In the genomic region with DNA sequence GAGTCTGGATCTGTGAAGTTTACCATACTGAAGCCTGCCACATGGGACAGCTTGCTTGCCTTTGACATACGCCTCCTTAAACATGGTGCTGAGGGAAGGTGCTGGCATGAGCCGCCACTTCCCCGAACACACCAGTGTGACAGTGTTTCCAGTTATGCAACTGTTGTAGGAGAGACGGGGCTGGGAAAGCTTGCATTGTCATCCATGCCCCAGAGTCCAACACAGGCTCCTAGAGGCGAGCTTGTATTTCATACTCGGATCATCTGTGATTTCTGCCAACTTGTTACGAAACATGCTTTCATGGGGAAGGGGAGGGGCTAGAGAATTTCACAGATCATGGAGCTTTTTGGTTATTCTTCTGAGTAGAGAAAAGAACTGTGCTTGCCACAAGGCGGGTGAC, we compare ENCODE assay signal across 12 mouse cellular contexts.
DNase-seq lines count a peak whose midpoint lies in the region; ATAC-seq and TF ChIP-seq lines count a peak whose summit lies in the region.
"Had no signal": no experiment of that assay in that cellular context is flagged by ENCODE, and none has a peak within 500 bp of the region (broad histone marks: within the 10 kb centered on the region; RNA-seq: fewer than 3 reads in every experiment).

No protein-coding gene starts in this region.

- H3K4me2 ChIP-seq in liver, embryonic 12.5 days = no peak overlapping the region
- no peak overlapping the region for H3K4me2 ChIP-seq in liver, postnatal 0 days (ENCODE audit: low read depth, low read length)
- H3K4me2 ChIP-seq: neural tube, embryonic 13.5 days had no signal

- 73% methylated on average over 8 of the region's 8 CpGs for WGBS in liver, embryonic 12.5 days (ENCODE audit: insufficient replicate concordance)
- 70% methylated on average over 8 of the region's 8 CpGs for WGBS in liver, postnatal 0 days (ENCODE audit: insufficient replicate concordance)

- no peak for TF ChIP-seq CTCF in liver, postnatal 0 days (IDR thresholded peaks at IDR 0.05; ENCODE audit: low read depth)

- no peak for ATAC-seq in inflammation-experienced regulatory T-cells, adult 6 months
- no peak for ATAC-seq in liver, embryonic 12.5 days
- no peak for ATAC-seq in liver, postnatal 0 days
- ATAC-seq: Patski had no signal

- H3K36me3 ChIP-seq in liver, embryonic 12.5 days = peaks cover 4% of the 10 kb centered on the region; the same call in 1 of the 2 replicates
- no peaks in the 10 kb centered on the region for H3K36me3 ChIP-seq in liver, postnatal 0 days (replicated peaks; ENCODE audit: insufficient read depth, low read length)
- H3K36me3 ChIP-seq: neural tube, embryonic 13.5 days had no signal

- H3K27ac ChIP-seq in liver, embryonic 12.5 days = no peak overlapping the region
- no peak overlapping the region for H3K27ac ChIP-seq in liver, postnatal 0 days (ENCODE audit: low read depth)
- H3K27ac ChIP-seq: hindbrain, embryonic 10.5 days; neural tube, embryonic 13.5 days had no signal

- no peak for TF ChIP-seq EP300 in liver, postnatal 0 days (IDR thresholded peaks at IDR 0.05; ENCODE audit: low read depth)

- H3K27me3 ChIP-seq in liver, embryonic 12.5 days (replicated peaks) = no peaks in the 10 kb centered on the region
- no peaks in the 10 kb centered on the region for H3K27me3 ChIP-seq in liver, postnatal 0 days (ENCODE audit: insufficient read depth, low read length)
- H3K27me3 ChIP-seq: neural tube, embryonic 13.5 days; Patski had no signal

- H3K4me1 ChIP-seq in liver, embryonic 12.5 days = no peaks in the 10 kb centered on the region
- no peaks in the 10 kb centered on the region for H3K4me1 ChIP-seq in liver, postnatal 0 days (ENCODE audit: insufficient read depth)
- H3K4me1 ChIP-seq: hindbrain, embryonic 10.5 days; neural tube, embryonic 13.5 days had no signal

- H3K9me3 ChIP-seq in liver, embryonic 12.5 days (replicated peaks) = peaks cover 7% of the 10 kb centered on the region; the same call in 1 of the 2 replicates
- H3K9me3 ChIP-seq in liver, postnatal 0 days (ENCODE audit: low read length) = no peaks in the 10 kb centered on the region; the same call in 1 of the 2 replicates
- H3K9me3 ChIP-seq: neural tube, embryonic 13.5 days had no signal

- no peak overlapping the region for H3K9ac ChIP-seq in liver, embryonic 12.5 days
- no peak overlapping the region for H3K9ac ChIP-seq in liver, postnatal 0 days (replicated peaks)
- H3K9ac ChIP-seq: neural tube, embryonic 13.5 days had no signal

- peak; percentile 16 for DNase-seq in left cerebral cortex, adult 11 months (ENCODE audit: low spot score)
- DNase-seq in left cerebral cortex, postnatal 4 days = no peak
- peak; percentile 23 to 28 for DNase-seq in gastrocnemius, adult 8-10 months (ENCODE audit: low spot score in 2 of 2)
- DNase-seq in layer of hippocampus, postnatal 36 days = peak; percentile 47 to 62
- DNase-seq in right cerebral cortex, postnatal 4 days = peak; percentile 6
- no peak for DNase-seq in liver, postnatal 0 days
- DNase-seq: cerebellum, postnatal 25 days had no signal

- intact Hi-C loops in left cerebral cortex, postnatal 4 days (cut with DNase I) = no loop called here

- no peak overlapping the region for H3K4me3 ChIP-seq in liver, embryonic 12.5 days
- no peak overlapping the region for H3K4me3 ChIP-seq in liver, postnatal 0 days (ENCODE audit: low read depth, low read length)
- H3K4me3 ChIP-seq: hindbrain, embryonic 10.5 days; neural tube, embryonic 13.5 days had no signal

Comparison
In these comparisons a context has a peak if more than half of its experiments do, and no peak if none do; other contexts are left out.
1. DNase-seq: peak in left cerebral cortex, adult 11 months (single experiment), gastrocnemius, adult 8-10 months (2 of 2), layer of hippocampus, postnatal 36 days (2 of 2) and right cerebral cortex, postnatal 4 days (single experiment); none in left cerebral cortex, postnatal 4 days (single experiment) and liver, postnatal 0 days (single experiment).